Mouse (Mus musculus) myocyte (in vitro differentiated cells): Measurements from ENCODE around the gene Csrp2. TPM values are rescaled to one million over a fixed set of nuclear protein-coding genes. Genes with fewer than 3 reads are reported as not detected.

Experiments used
- H3K27me3 ChIP-seq: one replicate; pipeline ENCODE4 v1.6.1; 2011; ENCODE audit not compliant: control insufficient read depth, insufficient read depth, insufficient read length
- H3K36me3 ChIP-seq: one replicate; pipeline ENCODE4 v1.6.1; 2011; ENCODE audit not compliant: control insufficient read depth, insufficient read depth
- H3K4me2 ChIP-seq: one replicate; pipeline ENCODE4 v1.6.1; 2011; ENCODE audit warnings: low read depth, control low read depth
- H3K4me3 ChIP-seq: one replicate; pipeline ENCODE4 v1.5.1; 2011; ENCODE audit warnings: mild to moderate bottlenecking, control low read depth, moderate library complexity
- H3K79me2 ChIP-seq: one replicate; pipeline ENCODE4 v1.6.1; 2011; ENCODE audit not compliant: control insufficient read depth, insufficient read depth
- H3ac ChIP-seq: one replicate; pipeline ENCODE4 v1.6.1; 2011; ENCODE audit not compliant: control insufficient read depth, insufficient read length
- CEBPB ChIP-seq: IDR thresholded peaks from 2 replicates; pipeline ENCODE4 v1.6.1; 2011; ENCODE audit warnings: mild to moderate bottlenecking, moderate library complexity; ENCODE audit not compliant: poor library complexity, insufficient read depth, severe bottlenecking
- E2F4 ChIP-seq: IDR thresholded peaks from one replicate; pipeline ENCODE4 v1.6.1; 2011; ENCODE audit warnings: mild to moderate bottlenecking, control low read depth, moderate library complexity; ENCODE audit not compliant: insufficient read depth
- MAX ChIP-seq: IDR thresholded peaks from one replicate; pipeline ENCODE4 v1.6.1; 2011; ENCODE audit warnings: low read depth, mild to moderate bottlenecking, control low read depth
- MYOD1 ChIP-seq, 3 experiments: IDR thresholded peaks; one replicate each; pipeline ENCODE4 v1.6.1; 2011; ENCODE audit warnings: control low read depth in 2 of 3, low read depth in 2 of 3, mild to moderate bottlenecking in 2 of 3, moderate library complexity in 1 of 3; ENCODE audit not compliant: insufficient read length in 2 of 3, control insufficient read depth in 1 of 3
- MYOG ChIP-seq, 3 experiments: IDR thresholded peaks; one replicate each; pipeline ENCODE4 v1.6.1; 2011; ENCODE audit warnings: control low read depth in 2 of 3, low read depth in 2 of 3, mild to moderate bottlenecking in 2 of 3; ENCODE audit not compliant: insufficient read length in 2 of 3, control insufficient read depth in 1 of 3, insufficient read depth in 1 of 3
- POLR2A ChIP-seq: IDR thresholded peaks from one replicate; pipeline ENCODE4 v1.6.1; 2011; ENCODE audit warnings: low read depth, mild to moderate bottlenecking, control low read depth, moderate library complexity; ENCODE audit not compliant: insufficient read length
- POLR2AphosphoS2 ChIP-seq: IDR thresholded peaks from one replicate; pipeline ENCODE4 v1.6.1; 2011; ENCODE audit warnings: low read depth, control low read depth; ENCODE audit not compliant: insufficient read length
- REST ChIP-seq: IDR thresholded peaks from one replicate; pipeline ENCODE4 v1.6.1; 2011; ENCODE audit warnings: mild to moderate bottlenecking, control low read depth, moderate library complexity; ENCODE audit not compliant: insufficient read depth, insufficient read length
- SRF ChIP-seq: IDR thresholded peaks from one replicate; pipeline ENCODE4 v1.6.1; 2011; ENCODE audit warnings: low read depth; ENCODE audit not compliant: control insufficient read depth, insufficient read length
- TCF12 ChIP-seq: IDR thresholded peaks from one replicate; pipeline ENCODE4 v1.6.1; 2011; ENCODE audit warnings: mild to moderate bottlenecking, control low read depth; ENCODE audit not compliant: poor library complexity, insufficient read depth, severe bottlenecking
- TCF3 ChIP-seq: IDR thresholded peaks from one replicate; pipeline ENCODE4 v1.6.1; 2011; ENCODE audit warnings: low read depth, control low read depth; ENCODE audit not compliant: insufficient read length
- USF1 ChIP-seq: IDR thresholded peaks from one replicate; pipeline ENCODE4 v1.6.1; 2011; ENCODE audit warnings: low read depth, mild to moderate bottlenecking, control low read depth, moderate library complexity
- polyA plus RNA-seq: library from polyadenylated mRNA; unstranded; fragments of >200 nt; fragmentation: generic; extraction: Trizol; gene quantifications from one replicate; pipeline ENCODE4 v1.2.1, GENCODE M21; 2012; ENCODE audit warnings: missing spikeins

Csrp2 gene
- polyA plus RNA-seq, 1 experiment: 264 TPM

DNA sequence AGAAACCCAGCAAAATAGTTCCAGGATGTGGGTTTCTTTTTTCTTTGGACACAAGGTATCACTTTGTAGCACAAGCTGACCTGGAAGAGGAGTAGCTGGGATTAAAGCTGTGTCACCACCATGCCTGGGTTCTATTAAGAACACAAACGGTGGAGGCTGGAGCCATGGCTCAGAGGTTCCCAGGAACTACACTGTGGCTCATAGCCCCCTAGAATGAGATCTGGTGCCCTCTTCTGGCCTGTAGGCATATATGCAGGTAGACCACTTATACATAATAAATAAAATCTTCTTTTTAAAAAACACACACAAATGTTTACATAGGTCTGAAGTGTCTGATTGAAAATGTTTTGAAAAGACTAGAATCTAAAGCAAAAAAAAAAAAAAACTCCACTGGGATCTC, 56.5 kb downstream of the Csrp2 start:
- Histone ChIP-seq H3K36me3 (peaks cover 24% of the 10 kb centered on the region), H3K79me2 (no peaks in the 10 kb centered on the region), H3K27me3 (no peaks in the 10 kb centered on the region), H3ac (no peak overlapping the region), H3K4me3 (no peak overlapping the region), H3K4me2 (no peak overlapping the region)
- TF ChIP-seq POLR2A (no peak), TCF3 (no peak), SRF (no peak), CEBPB (no peak), TCF12 (no peak), E2F4 (no peak), POLR2AphosphoS2 (no peak), MYOD1 (IDR thresholded peaks at IDR 0.05; ENCODE audit: control insufficient read depth in 1 of 3, insufficient read length in 2 of 3, low read depth in 2 of 3) (no peak), MYOG (IDR thresholded peaks at IDR 0.05; ENCODE audit: control insufficient read depth in 1 of 3, insufficient read depth in 1 of 3, insufficient read length in 2 of 3, low read depth in 2 of 3) (no peak), REST (no peak), USF1 (no peak), MAX (no peak)

GRCm38 (mm10) chr10:110977379-110977778, 57.8 kb downstream of the Csrp2 start:
- Histone ChIP-seq H3K36me3 (peaks cover 33% of the 10 kb centered on the region), H3ac (no peak overlapping the region), H3K27me3 (no peaks in the 10 kb centered on the region), H3K4me2 (no peak overlapping the region), H3K4me3 (no peak overlapping the region), H3K79me2 (no peaks in the 10 kb centered on the region)
- no peak for TF ChIP-seq MAX
- no peak for TF ChIP-seq MYOG (IDR thresholded peaks at IDR 0.05; ENCODE audit: control insufficient read depth in 1 of 3, insufficient read depth in 1 of 3, insufficient read length in 2 of 3, low read depth in 2 of 3)
- no peak for TF ChIP-seq TCF12
- no peak for TF ChIP-seq SRF
- TF ChIP-seq MYOD1 (IDR thresholded peaks at IDR 0.05; ENCODE audit: control insufficient read depth in 1 of 3, insufficient read length in 2 of 3, low read depth in 2 of 3): no peak
- no peak for TF ChIP-seq E2F4
- no peak for TF ChIP-seq CEBPB
- TF ChIP-seq POLR2A: no peak
- TF ChIP-seq TCF3: no peak
- no peak for TF ChIP-seq USF1
- TF ChIP-seq REST: no peak
- TF ChIP-seq POLR2AphosphoS2: no peak

DNA sequence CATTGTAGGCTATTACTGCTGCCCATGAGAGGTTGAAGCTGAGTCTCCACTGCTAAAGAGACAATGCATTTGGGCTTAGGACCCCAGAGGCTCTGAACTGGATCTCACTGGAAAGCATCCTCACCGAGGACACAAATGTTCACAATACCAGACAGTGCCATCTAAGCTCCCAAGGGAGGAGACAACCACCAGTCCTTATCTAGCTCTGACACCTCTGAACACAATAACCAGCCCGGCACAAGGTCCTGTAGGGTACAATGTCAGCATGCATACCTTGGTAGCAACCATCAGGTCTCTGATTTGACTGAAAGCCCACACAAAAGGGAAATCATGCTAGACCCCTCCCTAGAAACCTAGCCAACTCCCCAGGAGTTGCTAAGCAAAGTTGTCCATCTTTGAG, 59.8 kb downstream of the Csrp2 start:
- Histone ChIP-seq H3K27me3 (no peaks in the 10 kb centered on the region), H3K36me3 (peaks cover 18% of the 10 kb centered on the region), H3K79me2 (no peaks in the 10 kb centered on the region), H3K4me2 (no peak overlapping the region), H3K4me3 (no peak overlapping the region), H3ac (no peak overlapping the region)
- no peak for TF ChIP-seq TCF3
- no peak for TF ChIP-seq USF1
- no peak for TF ChIP-seq MAX
- no peak for TF ChIP-seq POLR2A
- TF ChIP-seq CEBPB: no peak
- TF ChIP-seq REST: no peak
- no peak for TF ChIP-seq MYOG (IDR thresholded peaks at IDR 0.05; ENCODE audit: control insufficient read depth in 1 of 3, insufficient read depth in 1 of 3, insufficient read length in 2 of 3, low read depth in 2 of 3)
- TF ChIP-seq POLR2AphosphoS2: no peak
- TF ChIP-seq TCF12: no peak
- no peak for TF ChIP-seq E2F4
- TF ChIP-seq MYOD1 (IDR thresholded peaks at IDR 0.05; ENCODE audit: control insufficient read depth in 1 of 3, insufficient read length in 2 of 3, low read depth in 2 of 3): no peak
- no peak for TF ChIP-seq SRF

DNA sequence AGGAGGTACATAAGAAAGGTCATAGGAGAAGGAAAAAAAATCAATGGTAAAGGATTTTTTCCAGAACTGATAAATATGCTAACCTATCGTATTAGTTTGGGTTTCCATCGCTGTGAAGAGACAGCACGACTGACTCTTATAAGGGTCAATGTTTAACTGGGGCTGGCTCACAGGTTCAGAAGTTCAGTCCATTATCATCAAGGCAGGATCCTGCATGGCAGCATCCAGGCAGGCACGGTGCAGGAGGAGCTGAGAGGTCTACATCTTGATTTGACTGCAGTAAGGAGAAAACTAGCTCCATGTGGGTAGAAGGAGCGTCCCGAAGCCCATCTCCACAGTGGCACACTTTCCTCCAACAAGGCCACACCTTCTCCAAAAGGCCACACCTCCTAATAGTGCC, 60.9 kb downstream of the Csrp2 start:
- no peak for TF ChIP-seq MAX
- no peak for TF ChIP-seq TCF12
- no peak for TF ChIP-seq SRF
- no peak for TF ChIP-seq POLR2A
- TF ChIP-seq CEBPB: no peak
- no peak for TF ChIP-seq E2F4
- TF ChIP-seq TCF3: no peak
- TF ChIP-seq USF1: no peak
- TF ChIP-seq MYOD1 (IDR thresholded peaks at IDR 0.05; ENCODE audit: control insufficient read depth in 1 of 3, insufficient read length in 2 of 3, low read depth in 2 of 3): no peak
- no peak for TF ChIP-seq POLR2AphosphoS2
- no peak for TF ChIP-seq REST
- no peak for TF ChIP-seq MYOG (IDR thresholded peaks at IDR 0.05; ENCODE audit: control insufficient read depth in 1 of 3, insufficient read depth in 1 of 3, insufficient read length in 2 of 3, low read depth in 2 of 3)
- Histone ChIP-seq H3K79me2 (no peaks in the 10 kb centered on the region), H3K27me3 (no peaks in the 10 kb centered on the region), H3K4me3 (no peak overlapping the region), H3K4me2 (no peak overlapping the region), H3ac (no peak overlapping the region), H3K36me3 (peaks cover 18% of the 10 kb centered on the region)

DNA sequence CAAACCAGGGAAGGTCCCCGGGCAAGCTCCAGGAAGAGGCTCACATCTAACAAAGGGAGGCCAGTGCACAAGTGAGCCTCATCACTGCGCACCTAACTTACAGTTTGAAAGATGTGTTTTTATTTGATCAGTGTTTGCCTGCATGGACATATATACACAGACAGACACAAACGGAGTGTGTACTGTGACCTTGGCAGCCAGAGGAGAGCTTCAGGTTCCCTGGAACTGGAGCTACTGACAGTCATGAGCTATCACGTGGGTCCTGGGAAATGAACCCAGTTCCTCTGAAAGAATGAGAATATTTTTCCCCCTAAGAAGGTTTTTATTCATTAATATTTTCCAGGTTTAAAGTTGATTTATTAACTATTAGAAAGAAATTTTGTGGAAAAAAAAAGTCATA, 63.2 kb downstream of the Csrp2 start:
- TF ChIP-seq E2F4: no peak
- TF ChIP-seq POLR2AphosphoS2: no peak
- TF ChIP-seq MYOG (IDR thresholded peaks at IDR 0.05; ENCODE audit: control insufficient read depth in 1 of 3, insufficient read depth in 1 of 3, insufficient read length in 2 of 3, low read depth in 2 of 3): no peak
- no peak for TF ChIP-seq REST
- TF ChIP-seq POLR2A: no peak
- no peak for TF ChIP-seq SRF
- TF ChIP-seq MAX: no peak
- TF ChIP-seq USF1: no peak
- no peak for TF ChIP-seq CEBPB
- TF ChIP-seq MYOD1 (IDR thresholded peaks at IDR 0.05; ENCODE audit: control insufficient read depth in 1 of 3, insufficient read length in 2 of 3, low read depth in 2 of 3): no peak
- TF ChIP-seq TCF3: no peak
- no peak for TF ChIP-seq TCF12
- Histone ChIP-seq H3K79me2 (peaks cover 10% of the 10 kb centered on the region), H3K4me2 (no peak overlapping the region), H3K4me3 (no peak overlapping the region), H3K36me3 (peaks cover 18% of the 10 kb centered on the region), H3K27me3 (no peaks in the 10 kb centered on the region), H3ac (no peak overlapping the region)
